Mouse (Mus musculus): Measurements from ENCODE around the gene Slc44a3. TPM values are rescaled to one million over a fixed set of nuclear protein-coding genes. Genes with fewer than 3 reads are reported as not detected.
A peak's percentile ranks its signal among the peaks of the same experiment; 100 is the strongest.

Slc44a3 gene
- polyA plus RNA-seq, 1 experiment from 2014 or later: 0.55 TPM

GRCm38 (mm10) chr3:121483266-121484161 is 48.7 kb downstream of the Slc44a3 start:
- H3K9me3 ChIP-seq: no peaks in the 10 kb centered on the region
- peaks cover 30% of the 10 kb centered on the region; the same call in 1 of the 2 replicates for H3K27me3 ChIP-seq (ENCODE audit: poor library complexity, severe bottlenecking)
- H3K4me1 ChIP-seq: peaks cover 43% of the 10 kb centered on the region
- no peak overlapping the region for H3K4me3 ChIP-seq
- DNase-seq (ENCODE audit: extremely low spot score, low spot score): no peak
- WGBS: 82% methylated on average over 25 of the region's 25 CpGs
- 0 out of 2 replicates have a peak overlapping the region, but pooled peaks have one; percentile 44 for H3K27ac ChIP-seq
- H3K36me3 ChIP-seq (replicated peaks): no peaks in the 10 kb centered on the region

GRCm38 (mm10) chr3:121481564-121481963 is 50.6 kb downstream of the Slc44a3 start:
- no peak for DNase-seq (ENCODE audit: extremely low spot score, low spot score)
- no peaks in the 10 kb centered on the region for H3K9me3 ChIP-seq
- WGBS: 48% methylated on average over 6 of the region's 6 CpGs
- H3K36me3 ChIP-seq (replicated peaks): no peaks in the 10 kb centered on the region
- peaks cover 30% of the 10 kb centered on the region; the same call in 1 of the 2 replicates for H3K27me3 ChIP-seq (ENCODE audit: poor library complexity, severe bottlenecking)
- no peak overlapping the region for H3K4me3 ChIP-seq
- H3K27ac ChIP-seq: no peak overlapping the region
- peaks cover 43% of the 10 kb centered on the region for H3K4me1 ChIP-seq

- DNase-seq (ENCODE audit: extremely low spot score, low spot score): no peak
- Histone ChIP-seq H3K27me3 (ENCODE audit: poor library complexity, severe bottlenecking) (peaks cover 30% of the 10 kb centered on the region; the same call in 1 of the 2 replicates), H3K36me3 (replicated peaks) (no peaks in the 10 kb centered on the region), H3K4me3 (no peak overlapping the region), H3K27ac (no peak overlapping the region), H3K4me1 (peaks cover 43% of the 10 kb centered on the region), H3K9me3 (no peaks in the 10 kb centered on the region)
- 64% methylated on average over 7 of the region's 8 CpGs for WGBS
These were observed 51.2 kb downstream of the Slc44a3 start for GRCm38 (mm10) chr3:121480961-121481436.

- H3K4me1 ChIP-seq: peaks cover 43% of the 10 kb centered on the region
- H3K27me3 ChIP-seq (ENCODE audit: poor library complexity, severe bottlenecking): peaks cover 30% of the 10 kb centered on the region; the same call in 1 of the 2 replicates
- peak overlapping the region; percentile 62; the same call in 1 of the 2 replicates for H3K27ac ChIP-seq
- no peak overlapping the region for H3K4me3 ChIP-seq
- DNase-seq (ENCODE audit: extremely low spot score, low spot score): no peak
- no peaks in the 10 kb centered on the region for H3K9me3 ChIP-seq
- 45% methylated on average over 26 of the region's 26 CpGs for WGBS
- H3K36me3 ChIP-seq (replicated peaks): no peaks in the 10 kb centered on the region
These were observed 51.9 kb downstream of the Slc44a3 start for GRCm38 (mm10) chr3:121480030-121480960.

GRCm38 (mm10) chr3:121474738-121475137 is 57.5 kb downstream of the Slc44a3 start:
- DNase-seq (ENCODE audit: extremely low spot score, low spot score): no peak
- H3K36me3 ChIP-seq (replicated peaks): no peaks in the 10 kb centered on the region
- 81% methylated on average over 3 of the region's 3 CpGs for WGBS

GRCm38 (mm10) chr3:121471703-121472102 is 60.5 kb downstream of the Slc44a3 start:
- no peak overlapping the region for H3K27ac ChIP-seq
- WGBS: 84% methylated on average over 11 of the region's 11 CpGs

More at GRCm38 (mm10) chr3:121474738-121475137, 57.5 kb downstream of the Slc44a3 start:
- peaks cover 22% of the 10 kb centered on the region for H3K4me1 ChIP-seq
- H3K9me3 ChIP-seq: no peaks in the 10 kb centered on the region
- no peak overlapping the region for H3K27ac ChIP-seq
- H3K27me3 ChIP-seq (ENCODE audit: poor library complexity, severe bottlenecking): peaks cover 7% of the 10 kb centered on the region; the same call in 1 of the 2 replicates
- H3K4me3 ChIP-seq: no peak overlapping the region

GRCm38 (mm10) chr3:121469185-121469975 is 62.8 kb downstream of the Slc44a3 start:
- Histone ChIP-seq H3K27me3 (ENCODE audit: poor library complexity, severe bottlenecking) (no peaks in the 10 kb centered on the region), H3K27ac (peak overlapping the region; percentile 91), H3K36me3 (replicated peaks) (no peaks in the 10 kb centered on the region), H3K4me3 (peak overlapping the region; percentile 35; the same call in 1 of the 2 replicates), H3K4me1 (peaks cover 63% of the 10 kb centered on the region), H3K9me3 (no peaks in the 10 kb centered on the region)
- 4% methylated on average over 13 of the region's 13 CpGs for WGBS
- DNase-seq (ENCODE audit: extremely low spot score, low spot score): peak; percentile 55

More at GRCm38 (mm10) chr3:121471703-121472102, 60.5 kb downstream of the Slc44a3 start:
- H3K4me1 ChIP-seq: peaks cover 44% of the 10 kb centered on the region
- H3K9me3 ChIP-seq: no peaks in the 10 kb centered on the region
- no peaks in the 10 kb centered on the region for H3K27me3 ChIP-seq (ENCODE audit: poor library complexity, severe bottlenecking)
- H3K36me3 ChIP-seq (replicated peaks): no peaks in the 10 kb centered on the region
- DNase-seq (ENCODE audit: extremely low spot score, low spot score): no peak
- H3K4me3 ChIP-seq: no peak overlapping the region

- no peaks in the 10 kb centered on the region for H3K9me3 ChIP-seq
- peak overlapping the region; percentile 91; the same call in 1 of the 2 replicates for H3K27ac ChIP-seq
- WGBS: 18% methylated on average over 1 of the region's 2 CpGs
- H3K27me3 ChIP-seq (ENCODE audit: poor library complexity, severe bottlenecking): no peaks in the 10 kb centered on the region
- no peaks in the 10 kb centered on the region for H3K36me3 ChIP-seq (replicated peaks)
- H3K4me1 ChIP-seq: peaks cover 70% of the 10 kb centered on the region
- DNase-seq (ENCODE audit: extremely low spot score, low spot score): no peak
- no peak overlapping the region for H3K4me3 ChIP-seq
These were observed 64.1 kb downstream of the Slc44a3 start for GRCm38 (mm10) chr3:121468136-121468535.

- DNase-seq (ENCODE audit: extremely low spot score, low spot score): no peak
- Histone ChIP-seq H3K27ac (peak overlapping the region; percentile 91; the same call in 1 of the 2 replicates), H3K4me3 (no peak overlapping the region), H3K4me1 (peaks cover 70% of the 10 kb centered on the region), H3K27me3 (ENCODE audit: poor library complexity, severe bottlenecking) (no peaks in the 10 kb centered on the region), H3K9me3 (no peaks in the 10 kb centered on the region), H3K36me3 (replicated peaks) (no peaks in the 10 kb centered on the region)
- 72% methylated on average over 10 of the region's 10 CpGs for WGBS
These were observed 65.1 kb downstream of the Slc44a3 start for GRCm38 (mm10) chr3:121467094-121467552.

GRCm38 (mm10) chr3:121465795-121466194 is 66.4 kb downstream of the Slc44a3 start:
- no peak for DNase-seq (ENCODE audit: extremely low spot score, low spot score)
- Histone ChIP-seq H3K27ac (no peak overlapping the region), H3K4me3 (no peak overlapping the region), H3K36me3 (replicated peaks) (peaks cover 12% of the 10 kb centered on the region), H3K9me3 (no peaks in the 10 kb centered on the region), H3K4me1 (peaks cover 65% of the 10 kb centered on the region), H3K27me3 (ENCODE audit: poor library complexity, severe bottlenecking) (no peaks in the 10 kb centered on the region)
- 74% methylated on average over 10 of the region's 10 CpGs for WGBS

GRCm38 (mm10) chr3:121464733-121465305 is 67.4 kb downstream of the Slc44a3 start:
- Histone ChIP-seq H3K27ac (peak overlapping the region; percentile 78), H3K4me3 (no peak overlapping the region), H3K9me3 (no peaks in the 10 kb centered on the region), H3K36me3 (replicated peaks) (peaks cover 22% of the 10 kb centered on the region), H3K4me1 (peaks cover 56% of the 10 kb centered on the region), H3K27me3 (ENCODE audit: poor library complexity, severe bottlenecking) (no peaks in the 10 kb centered on the region)
- no peak for DNase-seq (ENCODE audit: extremely low spot score, low spot score)
- 28% methylated on average over 7 of the region's 7 CpGs for WGBS

All from forebrain, embryonic 10.5 days (tissue).